Mouse (Mus musculus) heart, postnatal 0 days (tissue): Measurements from ENCODE around the gene Lca5l. TPM values are rescaled to one million over a fixed set of nuclear protein-coding genes. Genes with fewer than 3 reads are reported as not detected.

ENCODE experiments used
- ATAC-seq: fragments of 200-750 bp; cut with Nextera tagmentation; 2 replicates; pipeline ENCODE4 v1.8.0; 2017; ENCODE audit warnings: low read depth, moderate number of reproducible peaks, moderate library complexity; ENCODE audit not compliant: insufficient read depth
- DNase-seq: peaks from one replicate; pipeline ENCODE4 v3.0.0-alpha.2; 2016; ENCODE audit warnings: low spot score
- H3K27ac ChIP-seq: fragments of 300-500 bp; sonication (generic); 2 replicates; pipeline ENCODE4 v1.5.1; 2014; ENCODE audit warnings: low read depth, mild to moderate bottlenecking
- H3K27me3 ChIP-seq: fragments of 300-500 bp; sonication (generic); 2 replicates; pipeline ENCODE4 v1.6.1; 2014; ENCODE audit warnings: low read length, mixed read lengths; ENCODE audit not compliant: control insufficient read depth, insufficient read depth
- H3K36me3 ChIP-seq: fragments of 300-500 bp; sonication (generic); replicated peaks from 2 replicates; pipeline ENCODE4 v1.6.1; 2014; ENCODE audit warnings: low read length, mixed read lengths; ENCODE audit not compliant: control insufficient read depth, insufficient read depth
- H3K4me1 ChIP-seq: fragments of 300-500 bp; sonication (generic); 2 replicates; pipeline ENCODE4 v1.6.1; 2014; ENCODE audit warnings: antibody characterized with exemption; ENCODE audit not compliant: control insufficient read depth, insufficient read depth
- H3K4me2 ChIP-seq: fragments of 300-500 bp; sonication (generic); 2 replicates; pipeline ENCODE4 v1.6.1; 2014; ENCODE audit warnings: low read depth, mild to moderate bottlenecking, low read length, moderate library complexity
- H3K4me3 ChIP-seq: fragments of 300-500 bp; sonication (generic); 2 replicates; pipeline ENCODE4 v1.5.1; 2014; ENCODE audit warnings: low read depth, low read length
- H3K9ac ChIP-seq: fragments of 300-500 bp; sonication (generic); replicated peaks from 2 replicates; pipeline ENCODE4 v1.6.1; 2014; ENCODE audit warnings: low read depth, low read length, mixed read lengths
- H3K9me3 ChIP-seq: fragments of 300-500 bp; sonication (generic); replicated peaks from 2 replicates; pipeline ENCODE4 v1.6.1; 2016; ENCODE audit warnings: low read length; ENCODE audit not compliant: control insufficient read depth
- CTCF ChIP-seq: IDR thresholded peaks from 2 replicates; pipeline ENCODE4 v1.5.1; 2016; ENCODE audit warnings: antibody characterized with exemption, control low read depth, low read depth
- EP300 ChIP-seq: IDR thresholded peaks from 2 replicates; pipeline ENCODE4 v1.6.1; 2016; ENCODE audit warnings: antibody characterized with exemption, low read depth
- WGBS: fragments of 180-500 bp; shearing (Covaris S2); extraction: QIAGEN DNeasy Blood & Tissue Kit; methylation state at CpG from one replicate; pipeline ENCODE4 v1.1.7; 2014; 5-methylcytosine and 5-hydroxymethylcytosine counted together
- polyA plus RNA-seq: library from polyadenylated mRNA; unstranded; fragments of >200 nt; fragmentation: Nextera tagmentation; extraction: Ambion mirVana; gene quantifications from 2 replicates; pipeline ENCODE4 v1.2.1, GENCODE M21; 2015
- total RNA-seq: library from RNA; depleted of rRNA; stranded (reverse); fragments of >200 nt; gene quantifications from 2 replicates; pipeline ENCODE4 v1.2.3, GENCODE M21; 2014; ENCODE audit warnings: low replicate concordance; rRNA removed

Lca5l gene
- total and polyA plus RNA-seq, 2 experiments from 2014 or later: 1.5 to 2.3 TPM

GRCm38 (mm10) chr16:96114729-96115128 is 77.3 kb downstream of the Lca5l start:
- Histone ChIP-seq H3K4me3 (no peak overlapping the region), H3K9ac (no peak overlapping the region), H3K27ac (no peak overlapping the region), H3K4me2 (no peak overlapping the region), H3K36me3 (no peaks in the 10 kb centered on the region), H3K27me3 (no peaks in the 10 kb centered on the region), H3K4me1 (0 out of 2 replicates have a peak, but pooled peaks cover 6% of the 10 kb centered on the region), H3K9me3 (no peaks in the 10 kb centered on the region)
- no peak for TF ChIP-seq CTCF
- TF ChIP-seq EP300: no peak
- no peak for ATAC-seq
- WGBS: 56% methylated on average over 4 of the region's 4 CpGs
- DNase-seq: no peak

DNA sequence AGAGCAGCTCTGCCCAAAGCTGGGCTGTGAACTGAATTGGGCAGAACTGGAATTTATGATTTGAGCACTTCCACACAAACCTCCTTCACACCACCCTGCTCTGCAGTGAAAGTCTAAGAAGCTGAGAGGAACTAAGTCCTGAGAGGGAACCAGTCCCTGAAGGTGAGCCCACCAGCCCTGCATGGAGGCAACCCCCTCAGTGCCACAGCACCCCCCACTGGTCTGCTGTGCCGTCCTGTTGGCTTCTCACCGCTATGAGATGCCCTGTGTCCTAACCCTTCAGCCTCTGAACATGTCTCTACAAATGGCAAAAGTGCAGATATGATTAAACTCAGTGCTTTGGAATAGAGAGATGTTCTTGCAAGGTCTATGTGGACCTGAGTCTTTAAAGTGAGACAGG is 79.3 kb downstream of the Lca5l start:
- WGBS: 48% methylated on average over 2 of the region's 2 CpGs
- H3K36me3 ChIP-seq: no peaks in the 10 kb centered on the region
- no peak overlapping the region for H3K4me2 ChIP-seq
- H3K27me3 ChIP-seq: no peaks in the 10 kb centered on the region
- H3K4me1 ChIP-seq: 0 out of 2 replicates have a peak, but pooled peaks cover 6% of the 10 kb centered on the region
- TF ChIP-seq CTCF: no peak
- no peak for TF ChIP-seq EP300
- no peak for ATAC-seq
- H3K4me3 ChIP-seq: no peak overlapping the region
- H3K9ac ChIP-seq: no peak overlapping the region
- no peak overlapping the region for H3K27ac ChIP-seq
- DNase-seq: no peak
- H3K9me3 ChIP-seq: no peaks in the 10 kb centered on the region

GRCm38 (mm10) chr16:96110655-96111345 is 81.3 kb downstream of the Lca5l start:
- TF ChIP-seq CTCF (no peak), EP300 (no peak)
- WGBS: 77% methylated on average over 5 of the region's 5 CpGs
- Histone ChIP-seq H3K9ac (no peak overlapping the region), H3K4me3 (no peak overlapping the region), H3K4me1 (0 out of 2 replicates have a peak, but pooled peaks cover 6% of the 10 kb centered on the region), H3K27me3 (no peaks in the 10 kb centered on the region), H3K36me3 (no peaks in the 10 kb centered on the region), H3K9me3 (no peaks in the 10 kb centered on the region), H3K4me2 (no peak overlapping the region), H3K27ac (no peak overlapping the region)
- no peak for DNase-seq
- ATAC-seq: no peak

DNA sequence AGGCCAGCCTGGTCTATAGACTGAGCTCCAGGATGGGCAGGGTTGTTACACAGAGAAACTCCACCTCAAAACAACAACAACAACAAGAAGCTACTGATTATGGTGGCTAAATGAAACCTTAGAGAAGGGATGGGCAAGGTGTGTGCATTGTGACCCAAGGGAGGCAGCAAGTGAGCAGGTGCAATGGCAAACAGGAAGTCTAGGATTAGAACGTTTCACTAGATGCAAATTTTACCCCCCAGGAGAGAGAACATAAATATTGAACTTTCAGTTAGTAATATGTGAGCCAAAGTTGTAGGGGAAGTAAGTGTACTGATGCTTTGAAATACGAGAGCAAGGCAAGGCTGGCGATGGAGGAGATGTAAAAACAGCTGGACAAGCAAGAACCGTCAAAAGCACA is 82.4 kb downstream of the Lca5l start:
- Histone ChIP-seq H3K4me3 (no peak overlapping the region), H3K27me3 (no peaks in the 10 kb centered on the region), H3K4me1 (0 out of 2 replicates have a peak, but pooled peaks cover 6% of the 10 kb centered on the region), H3K9me3 (no peaks in the 10 kb centered on the region), H3K27ac (no peak overlapping the region), H3K9ac (no peak overlapping the region), H3K36me3 (no peaks in the 10 kb centered on the region), H3K4me2 (no peak overlapping the region)
- DNase-seq (no peak), ATAC-seq (no peak)
- no peak for TF ChIP-seq CTCF
- no peak for TF ChIP-seq EP300
- 62% methylated on average over 4 of the region's 4 CpGs for WGBS

Other genes starting within 250 kb of the Lca5l start
- 27.4 and 38.9 TPM in 2 replicates for gene Psmg1, start 201.3 kb downstream of the Lca5l start, total RNA-seq
- gene Psmg1, start 201.3 kb downstream of the Lca5l start, polyA plus RNA-seq: 53.5 and 61.3 TPM in 2 replicates
- gene Brwd1, start 109.7 kb downstream of the Lca5l start, total RNA-seq: 69.0 and 72.1 TPM in 2 replicates
- gene Brwd1, start 109.7 kb downstream of the Lca5l start, polyA plus RNA-seq: 53.0 and 55.9 TPM in 2 replicates
- 56.7 and 76.8 TPM in 2 replicates for gene Hmgn1, start 64.5 kb downstream of the Lca5l start, total RNA-seq
- 157 and 159 TPM in 2 replicates for gene Hmgn1, start 64.5 kb downstream of the Lca5l start, polyA plus RNA-seq
- 38.3 and 54.7 TPM in 2 replicates for gene Wrb, start 46.9 kb downstream of the Lca5l start, total RNA-seq
- gene Wrb, start 46.9 kb downstream of the Lca5l start, polyA plus RNA-seq: 28.4 and 28.9 TPM in 2 replicates
- 227 and 290 TPM in 2 replicates for gene Sh3bgr, start 8.2 kb upstream of the Lca5l start, total RNA-seq
- 597 and 622 TPM in 2 replicates for gene Sh3bgr, start 8.2 kb upstream of the Lca5l start, polyA plus RNA-seq
- 0.08 TPM in 1 of 2 replicates, not detected in the other for gene B3galt5, start 43.5 kb upstream of the Lca5l start, total RNA-seq
- not detected in 2 replicates for gene B3galt5, start 43.5 kb upstream of the Lca5l start, polyA plus RNA-seq